Mouse (Mus musculus) megakaryocyte, embryonic 14.5 days (primary cell): ENCODE results near the gene Pax9.

Experiments used
- FLI1 ChIP-seq: IDR thresholded peaks from 2 replicates; pipeline ENCODE4 v1.6.1; 2012; ENCODE audit warnings: low read length, inconsistent platforms, mixed read lengths
- GATA1 ChIP-seq: IDR thresholded peaks from 3 replicates; pipeline ENCODE4 v1.6.1; 2012; ENCODE audit warnings: mixed read lengths, low read length, inconsistent platforms, borderline replicate concordance

GRCm38 (mm10) chr12:56677620-56678019 lies 13.9 kb upstream of the Pax9 start:
- no peak for TF ChIP-seq GATA1
- no peak for TF ChIP-seq FLI1
